ENCODE assay signal across 28 mouse cellular contexts in the genomic region with DNA sequence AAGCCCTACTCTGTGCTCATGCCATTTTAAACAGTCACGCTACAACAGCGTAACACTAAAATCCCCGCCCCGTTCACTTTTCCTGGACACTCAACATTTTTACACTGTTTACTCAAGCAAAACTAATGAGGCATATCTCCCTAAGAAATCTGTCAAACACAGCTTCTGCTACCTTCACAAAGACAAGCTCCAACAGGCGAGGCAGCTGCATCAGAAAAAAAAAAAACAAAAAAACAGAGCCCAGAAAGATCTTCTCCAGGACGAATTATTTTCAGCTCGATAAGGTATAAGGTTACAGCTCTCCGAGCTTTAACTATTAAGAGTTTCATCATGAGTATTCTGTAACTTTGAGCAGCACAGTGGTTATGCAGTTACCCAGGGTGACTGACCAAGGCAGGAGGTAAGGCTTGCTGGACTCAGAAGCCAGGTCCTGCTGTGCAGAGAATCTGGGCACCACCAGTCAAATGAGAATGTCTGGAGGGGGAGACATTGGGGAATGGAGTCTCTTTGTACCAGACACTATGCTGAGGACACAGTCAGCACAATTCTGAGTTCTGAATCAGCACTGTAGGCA.
DNase-seq lines count a peak whose midpoint lies in the region; ATAC-seq lines count a peak whose summit lies in the region.
"Had no signal": no experiment of that assay in that cellular context is flagged by ENCODE, and none has a peak within 500 bp of the region (broad histone marks: within the 10 kb centered on the region; RNA-seq: fewer than 3 reads in every experiment).

No protein-coding gene starts in this region.

- 0 out of 2 replicates have a peak overlapping the region, but pooled peaks have one; percentile 11 for H3K27ac ChIP-seq in limb, embryonic 15.5 days
- no peak overlapping the region for H3K27ac ChIP-seq in limb, embryonic 10.5 days
- H3K27ac ChIP-seq: forebrain, embryonic 10.5 days; forebrain, embryonic 15.5 days; hindbrain, embryonic 12.5 days; hindbrain, postnatal 0 days; intestine, embryonic 15.5 days; limb, embryonic 12.5 days; liver, embryonic 12.5 days; midbrain, embryonic 12.5 days had no signal

- no peaks in the 10 kb centered on the region for H3K9me3 ChIP-seq in limb, embryonic 15.5 days
- no peaks in the 10 kb centered on the region for H3K9me3 ChIP-seq in limb, embryonic 10.5 days (replicated peaks)
- H3K9me3 ChIP-seq: forebrain, embryonic 10.5 days; forebrain, embryonic 15.5 days; heart, embryonic 12.5 days; hindbrain, embryonic 12.5 days; intestine, embryonic 15.5 days; limb, embryonic 12.5 days; liver, embryonic 12.5 days; midbrain, embryonic 12.5 days had no signal

- no peaks in the 10 kb centered on the region for H3K36me3 ChIP-seq in limb, embryonic 15.5 days
- no peaks in the 10 kb centered on the region for H3K36me3 ChIP-seq in limb, embryonic 10.5 days
- H3K36me3 ChIP-seq: forebrain, embryonic 10.5 days; forebrain, embryonic 15.5 days; heart, embryonic 12.5 days; hindbrain, embryonic 12.5 days; intestine, embryonic 15.5 days; limb, embryonic 12.5 days; liver, embryonic 12.5 days; midbrain, embryonic 12.5 days had no signal

- H3K27me3 ChIP-seq in limb, embryonic 15.5 days, result no peaks in the 10 kb centered on the region
- no peaks in the 10 kb centered on the region for H3K27me3 ChIP-seq in limb, embryonic 10.5 days (ENCODE audit: low read depth, poor library complexity, severe bottlenecking)
- H3K27me3 ChIP-seq: forebrain, embryonic 15.5 days; heart, embryonic 12.5 days; intestine, embryonic 15.5 days; limb, embryonic 12.5 days; midbrain, embryonic 12.5 days had no signal

- no peak overlapping the region for H3K4me3 ChIP-seq in limb, embryonic 15.5 days
- H3K4me3 ChIP-seq in limb, embryonic 10.5 days, result no peak overlapping the region
- H3K4me3 ChIP-seq: forebrain, embryonic 10.5 days; forebrain, embryonic 15.5 days; heart, embryonic 12.5 days; hindbrain, embryonic 12.5 days; intestine, embryonic 15.5 days; limb, embryonic 12.5 days; liver, embryonic 12.5 days; midbrain, embryonic 12.5 days had no signal

- no peaks in the 10 kb centered on the region for H3K4me1 ChIP-seq in limb, embryonic 15.5 days
- H3K4me1 ChIP-seq in limb, embryonic 10.5 days, result no peaks in the 10 kb centered on the region
- H3K4me1 ChIP-seq: forebrain, embryonic 15.5 days; heart, embryonic 12.5 days; hindbrain, embryonic 12.5 days; intestine, embryonic 15.5 days; limb, embryonic 12.5 days; liver, embryonic 12.5 days had no signal

- 54% methylated on average over 8 of the region's 8 CpGs for WGBS in limb, embryonic 15.5 days
- 78% methylated on average over 8 of the region's 8 CpGs for WGBS in limb, embryonic 10.5 days

- ATAC-seq in limb, embryonic 15.5 days (ENCODE audit: insufficient number of reproducible peaks, low FRiP score, low TSS enrichment, low read depth), result no peak
- ATAC-seq: activated CD4-positive, CD25-positive, alpha-beta regulatory T cell, adult 4 months; forebrain, embryonic 15.5 days; hindbrain, postnatal 0 days; intestine, embryonic 15.5 days; liver, embryonic 12.5 days; liver, postnatal 0 days had no signal

- DNase-seq in heart, adult 11 months, result peak; percentile 37
- no peak for DNase-seq in heart, postnatal 4 days
- DNase-seq in limb, embryonic 10.5 days (ENCODE audit: low spot score), result no peak
- DNase-seq in NIH3T3 (ENCODE audit: low read depth) (peak; percentile 7), liver (no peak)
- DNase-seq in ovary, postnatal 14 days (ENCODE audit: low spot score), result no peak
- DNase-seq: adrenal gland, adult 2 months; adrenal gland, postnatal 36 days; gastrocnemius, postnatal 25 days; heart, adult 18-20 months; kidney, adult 9 months; layer of hippocampus, adult 9-11 months; liver, postnatal 0 days; lung, postnatal 36 days; retina, postnatal 1 day; right cerebral cortex, postnatal 14 days; thymus, postnatal 4 days had no signal

- H3K9ac ChIP-seq in limb, embryonic 15.5 days, result no peak overlapping the region
- H3K9ac ChIP-seq: forebrain, embryonic 15.5 days; heart, embryonic 12.5 days; hindbrain, embryonic 12.5 days; intestine, embryonic 15.5 days; limb, embryonic 12.5 days; liver, embryonic 12.5 days; liver, postnatal 0 days; midbrain, embryonic 12.5 days had no signal

- H3K4me2 ChIP-seq in limb, embryonic 15.5 days, result no peak overlapping the region
- H3K4me2 ChIP-seq: forebrain, embryonic 15.5 days; heart, embryonic 12.5 days; hindbrain, embryonic 12.5 days; intestine, embryonic 15.5 days; limb, embryonic 12.5 days; liver, embryonic 12.5 days; midbrain, embryonic 12.5 days had no signal

Comparison
In these comparisons a context has a peak if more than half of its experiments do, and no peak if none do; other contexts are left out.
1. DNase-seq: peak in heart, adult 11 months (single experiment) and NIH3T3 (single experiment); none in heart, postnatal 4 days (single experiment), limb, embryonic 10.5 days (single experiment), liver (single experiment) and ovary, postnatal 14 days (single experiment).